Mouse (Mus musculus) MEL (cell line): Measurements from ENCODE around the gene Sema3d.

ENCODE experiments used
- CTCF ChIP-seq, 3 experiments: IDR thresholded peaks in 2 of 3; conservative IDR thresholded peaks in 1 of 3; 2 replicates each; pipeline ENCODE4 v1.5.1; 2011 to 2012; ENCODE audit warnings: low read length in 3 of 3, low read depth in 2 of 3, mild to moderate bottlenecking in 2 of 3, improper control_type of control experiment in 1 of 3, inconsistent platforms in 1 of 3, mixed read lengths in 1 of 3, moderate library complexity in 1 of 3; ENCODE audit not compliant: control insufficient read depth in 1 of 3, insufficient read depth in 1 of 3, poor library complexity in 1 of 3, severe bottlenecking in 1 of 3
- E2F4 ChIP-seq: IDR thresholded peaks from 2 replicates; pipeline ENCODE4 v1.6.1; 2011; ENCODE audit warnings: low read depth, low read length, improper control_type of control experiment, borderline replicate concordance
- GATA1 ChIP-seq: IDR thresholded peaks from 2 replicates; pipeline ENCODE4 v1.6.1; 2011; ENCODE audit warnings: low read depth, low read length, improper control_type of control experiment
- MYC ChIP-seq: IDR thresholded peaks from 2 replicates; pipeline ENCODE4 v1.6.1; 2011; ENCODE audit warnings: low read depth, mild to moderate bottlenecking, low read length, improper control_type of control experiment, moderate library complexity
- RCOR1 ChIP-seq: IDR thresholded peaks from 2 replicates; pipeline ENCODE4 v1.6.1; 2012; ENCODE audit warnings: low read depth, mild to moderate bottlenecking, inconsistent platforms, low read length, improper control_type of control experiment
- SIN3A ChIP-seq: IDR thresholded peaks from 2 replicates; pipeline ENCODE4 v1.6.1; 2012; ENCODE audit warnings: low read length, improper control_type of control experiment, inconsistent platforms
- UBTF ChIP-seq: IDR thresholded peaks from 2 replicates; pipeline ENCODE4 v1.6.1; 2012; ENCODE audit warnings: low read depth, mild to moderate bottlenecking, inconsistent platforms, low read length, improper control_type of control experiment, moderate library complexity, borderline replicate concordance; ENCODE audit not compliant: insufficient read depth
- USF2 ChIP-seq, 2 experiments: IDR thresholded peaks; 2 replicates each; pipeline ENCODE4 v1.6.1; 2011 to 2012; ENCODE audit warnings: improper control_type of control experiment in 2 of 2, low read length in 2 of 2, borderline replicate concordance in 1 of 2, inconsistent platforms in 1 of 2, low read depth in 1 of 2, mild to moderate bottlenecking in 1 of 2; ENCODE audit not compliant: insufficient read depth in 1 of 2

- TF ChIP-seq GATA1 (no peak), E2F4 (no peak), RCOR1 (no peak), MYC (no peak), CTCF (IDR thresholded peaks at IDR 0.05 in 2 of 3, conservative IDR thresholded peaks at IDR 0.05 in 1 of 3; ENCODE audit: control insufficient read depth in 1 of 3, insufficient read depth in 1 of 3, low read depth in 2 of 3, low read length in 3 of 3, poor library complexity in 1 of 3, severe bottlenecking in 1 of 3) (no peak), UBTF (no peak), USF2 (IDR thresholded peaks at IDR 0.05; ENCODE audit: borderline replicate concordance in 1 of 2, insufficient read depth in 1 of 2, low read depth in 1 of 2, low read length in 2 of 2) (no peak), SIN3A (no peak)
These were observed 251.2 kb downstream of the Sema3d start for GRCm38 (mm10) chr5:12634227-12634980.
